Mouse (Mus musculus): ENCODE results near the gene Zcchc7. TPM values are rescaled to one million over a fixed set of nuclear protein-coding genes. Genes with fewer than 3 reads are reported as not detected.

Gene Zcchc7
- polyA plus RNA-seq, 1 experiment from 2014 or later, result 41.3 TPM

- no peaks in the 10 kb centered on the region for H3K27me3 ChIP-seq
- H3K9ac ChIP-seq, result no peak overlapping the region
- WGBS, result 89% methylated on average over 5 of the region's 5 CpGs
- H3K4me3 ChIP-seq, result no peak overlapping the region
- H3K27ac ChIP-seq, result no peak overlapping the region
- no peaks in the 10 kb centered on the region for H3K36me3 ChIP-seq (ENCODE audit: poor library complexity, severe bottlenecking)
- no peaks in the 10 kb centered on the region for H3K4me1 ChIP-seq
- H3K9me3 ChIP-seq (replicated peaks), result no peaks in the 10 kb centered on the region
- no peak for ATAC-seq
- no peak overlapping the region for H3K4me2 ChIP-seq
Observed at GRCm38 (mm10) chr4:44947464-44947863, 191.8 kb downstream of the Zcchc7 start.

DNA sequence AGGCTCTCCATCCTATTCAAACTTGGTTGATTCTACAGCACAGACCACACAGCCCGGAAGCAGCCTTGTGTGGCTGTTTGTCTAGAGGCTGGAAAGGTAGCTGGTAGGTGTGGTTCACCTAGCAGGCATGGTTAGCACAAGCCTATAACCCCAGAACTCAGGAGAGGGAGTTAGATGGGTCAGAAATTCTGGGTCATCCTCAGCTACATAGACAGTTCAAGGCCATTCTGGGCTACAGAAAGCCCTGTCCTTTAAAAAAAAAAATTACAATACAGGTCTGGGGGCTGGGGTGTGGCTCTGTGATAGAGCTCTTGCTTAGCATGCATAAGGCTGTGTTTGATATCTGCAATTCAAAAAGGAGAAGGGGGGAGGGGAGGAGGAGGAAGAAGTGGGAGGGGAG, 192.6 kb downstream of the Zcchc7 start:
- Histone ChIP-seq H3K36me3 (ENCODE audit: poor library complexity, severe bottlenecking) (no peaks in the 10 kb centered on the region), H3K27me3 (no peaks in the 10 kb centered on the region), H3K4me2 (no peak overlapping the region), H3K9me3 (replicated peaks) (no peaks in the 10 kb centered on the region), H3K4me3 (no peak overlapping the region), H3K27ac (no peak overlapping the region), H3K4me1 (no peaks in the 10 kb centered on the region), H3K9ac (no peak overlapping the region)
- no peak for ATAC-seq
- WGBS, result 89% methylated on average over 1 of the region's 1 CpGs

GRCm38 (mm10) chr4:44953041-44953440, 197.4 kb downstream of the Zcchc7 start:
- Histone ChIP-seq H3K36me3 (ENCODE audit: poor library complexity, severe bottlenecking) (no peaks in the 10 kb centered on the region), H3K9ac (no peak overlapping the region), H3K27ac (no peak overlapping the region), H3K4me3 (no peak overlapping the region), H3K4me2 (no peak overlapping the region), H3K27me3 (no peaks in the 10 kb centered on the region), H3K9me3 (replicated peaks) (no peaks in the 10 kb centered on the region), H3K4me1 (no peaks in the 10 kb centered on the region)
- WGBS, result 81% methylated on average over 9 of the region's 9 CpGs
- no peak for ATAC-seq

- Histone ChIP-seq H3K9ac (no peak overlapping the region), H3K36me3 (ENCODE audit: poor library complexity, severe bottlenecking) (no peaks in the 10 kb centered on the region), H3K4me2 (no peak overlapping the region), H3K9me3 (replicated peaks) (no peaks in the 10 kb centered on the region), H3K4me1 (no peaks in the 10 kb centered on the region), H3K27ac (no peak overlapping the region), H3K27me3 (no peaks in the 10 kb centered on the region), H3K4me3 (no peak overlapping the region)
- WGBS, result 90% methylated on average over 9 of the region's 9 CpGs
- ATAC-seq, result no peak
Observed at GRCm38 (mm10) chr4:44958776-44959175, 203.1 kb downstream of the Zcchc7 start.

GRCm38 (mm10) chr4:44959220-44959619, 203.5 kb downstream of the Zcchc7 start:
- Histone ChIP-seq H3K9me3 (replicated peaks) (no peaks in the 10 kb centered on the region), H3K27me3 (no peaks in the 10 kb centered on the region), H3K4me3 (no peak overlapping the region), H3K27ac (no peak overlapping the region), H3K9ac (no peak overlapping the region), H3K36me3 (ENCODE audit: poor library complexity, severe bottlenecking) (no peaks in the 10 kb centered on the region), H3K4me2 (no peak overlapping the region), H3K4me1 (no peaks in the 10 kb centered on the region)
- WGBS, result 92% methylated on average over 13 of the region's 13 CpGs
- no peak for ATAC-seq

GRCm38 (mm10) chr4:44963156-44963555, 207.5 kb downstream of the Zcchc7 start:
- no peak for ATAC-seq
- Histone ChIP-seq H3K36me3 (ENCODE audit: poor library complexity, severe bottlenecking) (no peaks in the 10 kb centered on the region), H3K4me1 (no peaks in the 10 kb centered on the region), H3K4me2 (no peak overlapping the region), H3K27ac (no peak overlapping the region), H3K4me3 (no peak overlapping the region), H3K9ac (no peak overlapping the region), H3K9me3 (replicated peaks) (no peaks in the 10 kb centered on the region), H3K27me3 (no peaks in the 10 kb centered on the region)
- 72% methylated on average over 11 of the region's 11 CpGs for WGBS

DNA sequence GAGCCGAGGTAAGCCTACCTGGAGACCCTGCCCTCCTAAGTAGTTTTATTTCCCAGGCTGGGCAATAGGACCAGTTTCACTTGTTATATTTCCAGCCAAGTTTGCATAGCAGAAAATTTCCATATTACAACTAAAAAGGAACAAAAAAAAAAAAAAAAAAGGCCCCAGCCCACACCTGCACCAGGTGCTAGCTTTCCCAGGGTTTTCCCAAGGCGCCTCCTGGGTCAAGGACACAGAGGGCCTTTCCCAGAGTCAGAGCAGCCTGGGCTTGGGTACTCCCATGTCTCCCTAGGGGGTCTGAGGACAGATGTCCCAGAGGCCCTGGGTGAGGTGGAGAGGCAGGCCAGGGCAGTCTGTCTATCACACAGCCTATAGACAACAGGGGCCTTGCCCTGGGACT, 209.5 kb downstream of the Zcchc7 start:
- no peak overlapping the region for H3K27ac ChIP-seq
- H3K27me3 ChIP-seq, result no peaks in the 10 kb centered on the region
- H3K9me3 ChIP-seq (replicated peaks), result no peaks in the 10 kb centered on the region
- WGBS, result 94% methylated on average over 2 of the region's 2 CpGs
- no peak overlapping the region for H3K4me2 ChIP-seq
- no peaks in the 10 kb centered on the region for H3K4me1 ChIP-seq
- ATAC-seq, result no peak
- no peak overlapping the region for H3K4me3 ChIP-seq
- no peak overlapping the region for H3K9ac ChIP-seq
- no peaks in the 10 kb centered on the region for H3K36me3 ChIP-seq (ENCODE audit: poor library complexity, severe bottlenecking)

GRCm38 (mm10) chr4:44965736-44966135, 210.1 kb downstream of the Zcchc7 start:
- Histone ChIP-seq H3K4me3 (no peak overlapping the region), H3K36me3 (ENCODE audit: poor library complexity, severe bottlenecking) (no peaks in the 10 kb centered on the region), H3K27me3 (no peaks in the 10 kb centered on the region), H3K9ac (no peak overlapping the region), H3K27ac (no peak overlapping the region), H3K4me2 (no peak overlapping the region), H3K4me1 (no peaks in the 10 kb centered on the region), H3K9me3 (replicated peaks) (no peaks in the 10 kb centered on the region)
- 83% methylated on average over 3 of the region's 3 CpGs for WGBS
- no peak for ATAC-seq

GRCm38 (mm10) chr4:44967402-44967801, 211.7 kb downstream of the Zcchc7 start:
- no peak for ATAC-seq
- no peak overlapping the region for H3K9ac ChIP-seq
- H3K27ac ChIP-seq, result no peak overlapping the region
- no peaks in the 10 kb centered on the region for H3K4me1 ChIP-seq
- 81% methylated on average over 8 of the region's 8 CpGs for WGBS
- H3K4me2 ChIP-seq, result no peak overlapping the region
- H3K36me3 ChIP-seq (ENCODE audit: poor library complexity, severe bottlenecking), result no peaks in the 10 kb centered on the region
- H3K4me3 ChIP-seq, result no peak overlapping the region
- H3K9me3 ChIP-seq (replicated peaks), result no peaks in the 10 kb centered on the region
- H3K27me3 ChIP-seq, result no peaks in the 10 kb centered on the region

- Histone ChIP-seq H3K4me2 (no peak overlapping the region), H3K27ac (no peak overlapping the region), H3K4me1 (peaks cover 7% of the 10 kb centered on the region), H3K27me3 (no peaks in the 10 kb centered on the region), H3K9ac (no peak overlapping the region), H3K9me3 (replicated peaks) (no peaks in the 10 kb centered on the region), H3K36me3 (ENCODE audit: poor library complexity, severe bottlenecking) (no peaks in the 10 kb centered on the region), H3K4me3 (no peak overlapping the region)
- WGBS, result 88% methylated on average over 7 of the region's 7 CpGs
- no peak for ATAC-seq
Observed at GRCm38 (mm10) chr4:44970056-44970455, 214.4 kb downstream of the Zcchc7 start.

- WGBS, result 22% methylated on average over 10 of the region's 10 CpGs
Observed at GRCm38 (mm10) chr4:44970612-44971110, 215.0 kb downstream of the Zcchc7 start.

GRCm38 (mm10) chr4:44973450-44973849, 217.8 kb downstream of the Zcchc7 start:
- no peaks in the 10 kb centered on the region for H3K9me3 ChIP-seq (replicated peaks)
- H3K36me3 ChIP-seq (ENCODE audit: poor library complexity, severe bottlenecking), result no peaks in the 10 kb centered on the region
- no peak overlapping the region for H3K27ac ChIP-seq
- no peak overlapping the region; the same call in 1 of the 2 replicates for H3K4me3 ChIP-seq
- H3K27me3 ChIP-seq, result no peaks in the 10 kb centered on the region
- H3K9ac ChIP-seq, result 0 out of 2 replicates have a peak overlapping the region, but pooled peaks have one; percentile 27
- WGBS, result 12% methylated on average over 9 of the region's 9 CpGs
- peak overlapping the region; percentile 38 for H3K4me2 ChIP-seq
- ATAC-seq, result peak; percentile 57; the same call in 1 of the 2 replicates
- H3K4me1 ChIP-seq, result peaks cover 7% of the 10 kb centered on the region

More at GRCm38 (mm10) chr4:44970612-44971110, 215.0 kb downstream of the Zcchc7 start:
- Histone ChIP-seq H3K27me3 (no peaks in the 10 kb centered on the region), H3K27ac (no peak overlapping the region), H3K36me3 (ENCODE audit: poor library complexity, severe bottlenecking) (no peaks in the 10 kb centered on the region), H3K9ac (no peak overlapping the region), H3K4me2 (no peak overlapping the region), H3K4me3 (no peak overlapping the region), H3K4me1 (peaks cover 7% of the 10 kb centered on the region), H3K9me3 (replicated peaks) (no peaks in the 10 kb centered on the region)
- no peak for ATAC-seq

- Histone ChIP-seq H3K36me3 (ENCODE audit: poor library complexity, severe bottlenecking) (no peaks in the 10 kb centered on the region), H3K4me1 (peaks cover 7% of the 10 kb centered on the region), H3K4me3 (no peak overlapping the region; the same call in 1 of the 2 replicates), H3K9ac (peak overlapping the region; percentile 27; the same call in 1 of the 2 replicates), H3K27ac (no peak overlapping the region), H3K4me2 (peak overlapping the region; percentile 38), H3K9me3 (replicated peaks) (no peaks in the 10 kb centered on the region), H3K27me3 (no peaks in the 10 kb centered on the region)
- WGBS, result 56% methylated on average over 14 of the region's 14 CpGs
- no peak for ATAC-seq
Observed at GRCm38 (mm10) chr4:44973871-44974270, 218.2 kb downstream of the Zcchc7 start.

Measured in forebrain, embryonic 13.5 days (tissue).